Mouse (Mus musculus) liver, adult 2 months (tissue): ENCODE data around the gene Ddx23.

ENCODE experiments used
- CTCF ChIP-seq: fragments of 200-500 bp; IDR thresholded peaks from 2 replicates; pipeline ENCODE4 v1.5.1; 2011; ENCODE audit warnings: low read depth, low read length, control low read depth
- POLR2A ChIP-seq: fragments of 200-500 bp; IDR thresholded peaks from 2 replicates; pipeline ENCODE4 v1.6.1; 2011; ENCODE audit warnings: low read length, control low read depth; ENCODE audit not compliant: insufficient read depth; ENCODE audit errors: extremely low read depth

- TF ChIP-seq POLR2A (no peak), CTCF (no peak)
These were observed 62.5 kb downstream of the Ddx23 start for GRCm38 (mm10) chr15:98600036-98600709.
